Mouse (Mus musculus): Measurements from ENCODE around the gene Gigyf1. TPM values are rescaled to one million over a fixed set of nuclear protein-coding genes. Genes with fewer than 3 reads are reported as not detected.

Gene Gigyf1
- total RNA-seq (2021) = 10 to 100 TPM; 15.2 to 17.5 TPM
- long read RNA-seq, experiment 1, partial matches to known transcripts = 0 of 5 reads
- long read RNA-seq, experiment 1, other reads (novel, unspliced or antisense) = 5 of 5 reads
- long read RNA-seq, experiment 2, partial matches to known transcripts = 0 of 8 reads
- long read RNA-seq, experiment 2, other reads (novel, unspliced or antisense) = 8 of 8 reads

DNA sequence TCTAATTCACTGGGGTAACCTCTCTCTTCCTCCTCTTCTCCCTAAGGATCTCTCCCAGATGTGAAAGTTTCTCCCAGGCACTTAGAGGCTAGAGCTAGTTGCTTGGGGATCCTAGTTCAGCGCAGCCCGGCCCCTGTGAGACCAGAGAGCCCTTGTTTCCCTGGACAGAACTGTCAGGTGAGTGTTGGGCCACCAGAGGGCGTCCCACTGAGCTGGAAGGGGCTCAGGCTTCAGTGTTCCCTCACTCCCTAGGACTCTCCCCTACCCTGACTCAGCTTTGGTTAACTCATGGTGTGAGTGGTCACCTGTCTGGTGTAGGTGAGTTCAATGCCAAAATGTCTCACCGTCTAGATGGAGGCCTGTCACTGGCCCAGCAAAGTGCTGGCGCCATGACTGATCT, at the start of gene Gigyf1:
TSS of gene Gigyf1 (plus strand) at position 113 of the 400 bp plus-strand sequence.
- no peak for DNase-seq

DNA sequence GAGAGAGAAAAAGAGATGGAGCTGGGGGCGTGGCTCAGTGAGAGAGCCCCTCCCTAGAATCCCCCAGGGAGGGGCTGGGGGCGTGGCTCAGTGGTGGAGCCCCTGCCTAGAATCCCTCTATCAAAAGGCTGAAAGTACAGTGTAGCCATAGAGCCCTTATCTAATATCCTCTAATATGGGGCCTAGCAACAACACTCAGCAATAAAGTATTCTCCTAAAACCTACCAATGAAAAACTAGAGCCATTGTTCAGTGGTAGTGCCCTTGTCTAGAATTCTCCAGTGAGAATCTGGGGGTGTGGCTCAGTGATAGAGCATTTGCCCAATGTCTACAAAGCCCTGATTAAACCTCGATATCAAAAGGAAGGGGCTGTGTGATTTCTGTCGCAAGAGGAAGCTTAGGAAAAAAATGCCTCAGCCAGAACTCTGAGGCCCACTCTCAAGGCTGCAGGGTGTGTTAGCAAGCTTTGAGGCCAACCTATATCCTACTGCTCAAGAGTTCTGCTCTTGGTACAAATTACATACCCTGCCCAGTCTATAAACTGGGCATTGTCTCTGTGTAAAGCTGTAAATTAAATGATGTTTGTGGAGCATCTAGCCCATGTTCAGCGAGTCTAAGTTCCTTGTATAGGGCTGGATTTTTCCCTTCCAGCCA, 46.0 kb upstream of the Gigyf1 start:
- no peak for DNase-seq

GRCm38 (mm10) chr5:137474351-137474750, 44.0 kb upstream of the Gigyf1 start:
- no peak for DNase-seq

DNA sequence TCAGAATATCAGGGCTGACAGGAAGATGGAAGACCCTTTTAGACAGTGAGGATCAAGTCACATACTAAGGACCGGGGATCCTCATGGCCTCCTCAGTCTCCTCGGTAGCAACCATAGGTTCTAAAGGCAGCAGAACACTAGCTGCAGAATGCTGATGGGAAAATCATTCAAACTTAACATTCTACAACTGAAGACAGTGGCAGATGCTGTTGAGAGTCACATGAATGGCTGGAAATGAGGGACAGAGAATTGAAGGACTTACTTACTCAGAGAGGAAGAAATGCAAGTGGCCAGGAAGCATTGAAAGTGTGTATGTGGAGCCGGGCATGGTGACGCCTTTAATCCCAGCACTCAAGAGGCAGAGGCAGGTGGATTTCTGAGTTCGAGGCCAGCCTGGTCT, 41.4 kb upstream of the Gigyf1 start, which contains the start of gene Zan:
TSS of gene Zan (minus strand) at position 101 of the 400 bp plus-strand sequence.
- no peak for DNase-seq

- DNase-seq = peak; percentile 40
Measured at GRCm38 (mm10) chr5:137481138-137481537, 37.2 kb upstream of the Gigyf1 start.

DNA sequence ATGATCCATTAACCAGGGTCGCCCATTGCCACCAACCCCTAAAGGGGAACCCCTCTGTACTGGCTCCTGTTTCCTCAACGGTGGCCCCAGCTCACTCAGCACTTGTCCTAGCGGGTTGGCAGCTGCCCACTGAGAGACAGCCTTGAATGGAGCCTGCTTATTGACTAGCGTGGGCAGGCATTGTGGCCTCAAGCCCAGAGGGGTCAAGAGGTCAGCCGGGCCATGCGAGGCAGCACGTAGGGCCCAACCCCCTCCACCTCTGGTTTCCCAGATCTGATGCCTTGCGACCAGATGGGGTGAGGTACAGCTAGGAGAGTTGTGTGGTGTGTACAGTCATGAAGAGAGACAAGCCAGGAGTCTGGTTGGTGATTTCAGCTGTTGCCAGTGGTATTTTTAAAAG, 36.5 kb upstream of the Gigyf1 start:
- DNase-seq = peak; percentile 12

- DNase-seq = no peak
Measured at GRCm38 (mm10) chr5:137485071-137485850, 33.1 kb upstream of the Gigyf1 start.

DNA sequence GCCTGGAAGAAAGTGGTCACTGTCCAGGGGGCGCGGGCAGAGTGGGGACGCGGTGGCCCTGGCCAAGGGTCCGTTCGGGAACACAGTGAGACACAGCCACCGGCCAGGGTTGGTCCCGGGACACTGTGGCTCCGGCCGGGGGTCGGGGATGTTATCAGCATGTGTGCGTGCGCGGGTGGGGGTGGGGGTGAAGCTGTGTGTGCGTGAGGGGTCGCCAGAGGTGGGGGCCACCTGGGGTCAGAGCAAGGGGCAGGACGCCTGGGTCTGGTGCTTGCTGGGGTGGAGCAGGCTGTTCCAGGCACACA, 32.5 kb upstream of the Gigyf1 start:
- no peak for DNase-seq

DNA sequence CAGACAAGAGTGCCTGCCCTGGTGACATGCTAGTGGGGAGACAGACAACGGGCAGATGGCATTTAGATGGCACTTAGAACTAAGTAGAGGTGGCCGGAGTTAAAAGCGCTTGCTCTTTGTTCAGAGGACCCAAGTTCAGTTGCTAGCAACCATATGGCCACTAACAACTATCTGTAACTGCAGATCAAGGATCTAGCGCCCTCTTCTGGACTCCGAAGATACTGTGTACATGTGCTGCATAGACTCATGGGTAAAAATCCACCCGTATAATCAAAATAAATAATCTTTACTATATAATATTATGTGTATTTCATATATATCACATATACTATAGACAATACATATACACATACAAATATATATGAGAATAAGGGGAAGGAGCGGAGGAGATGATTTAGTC, 30.7 kb upstream of the Gigyf1 start:
- no peak for DNase-seq

- DNase-seq = peak; percentile 75
Measured at GRCm38 (mm10) chr5:137491559-137491958, 26.8 kb upstream of the Gigyf1 start.

- peak; percentile 21 for DNase-seq
Measured at GRCm38 (mm10) chr5:137493831-137494230, 24.5 kb upstream of the Gigyf1 start.

- DNase-seq = no peak
Measured at GRCm38 (mm10) chr5:137500186-137500585, 18.2 kb upstream of the Gigyf1 start.

DNA sequence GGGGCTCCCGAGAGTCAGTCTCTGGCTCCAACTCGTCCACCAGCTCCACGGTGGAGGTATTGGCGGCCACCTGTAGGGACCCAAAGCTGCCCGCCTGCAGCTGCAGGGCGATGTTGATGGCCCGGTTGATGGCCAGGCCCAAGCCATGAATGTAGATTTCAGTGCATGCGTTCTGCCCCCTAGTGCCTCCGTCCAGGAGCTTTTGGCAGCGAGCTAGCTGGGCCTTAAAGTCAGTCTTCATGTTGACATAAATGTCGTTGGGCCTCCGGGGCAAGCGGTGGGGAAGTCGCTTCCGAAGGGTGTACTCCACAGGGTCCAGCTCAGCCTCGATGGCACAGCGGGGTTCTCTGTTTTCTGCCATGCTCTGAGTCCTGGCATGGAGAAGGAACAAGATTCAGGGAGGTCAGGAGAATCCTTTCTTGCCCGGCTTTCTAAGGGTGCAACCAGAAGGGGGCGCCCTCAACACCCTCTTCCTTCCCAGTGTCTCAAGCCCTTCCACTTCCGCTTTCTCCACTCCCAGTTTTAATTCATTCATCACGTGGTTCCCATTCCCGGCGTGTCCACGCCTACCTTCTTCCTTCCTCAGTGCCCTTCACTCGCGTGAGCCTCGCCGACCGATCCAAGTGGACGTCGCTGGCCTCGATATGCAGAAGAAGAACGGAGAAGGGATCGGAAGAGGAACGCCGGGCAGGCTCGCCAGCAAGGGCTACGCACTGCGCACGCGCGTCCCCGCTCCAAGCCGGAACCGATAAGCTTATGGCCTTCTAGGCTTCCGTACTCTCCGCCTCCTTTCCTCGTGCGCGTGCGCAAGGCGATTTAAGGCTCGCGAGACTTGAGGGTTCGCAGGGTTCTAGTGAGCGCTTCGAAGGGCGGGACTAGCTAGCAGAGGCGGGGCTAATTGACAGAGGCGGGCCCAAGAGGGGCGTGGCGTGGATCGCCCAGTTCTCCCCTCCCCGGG, 16.4 kb upstream of the Gigyf1 start, which contains the start of gene Pop7:
TSS of gene Pop7 (minus strand) at position 810 of the 958 bp plus-strand sequence.
- peak; percentile 99 for DNase-seq

GRCm38 (mm10) chr5:137502667-137503110, 15.7 kb upstream of the Gigyf1 start:
- no peak for DNase-seq

GRCm38 (mm10) chr5:137504041-137504440, 14.3 kb upstream of the Gigyf1 start:
- no peak for DNase-seq

- DNase-seq = peak; percentile 79
Measured at GRCm38 (mm10) chr5:137510014-137510501, 8.3 kb upstream of the Gigyf1 start.

- DNase-seq = no peak
Measured at GRCm38 (mm10) chr5:137510573-137511390, 7.6 kb upstream of the Gigyf1 start.

- no peak for DNase-seq
Measured at GRCm38 (mm10) chr5:137511706-137512105, 6.6 kb upstream of the Gigyf1 start.

- DNase-seq = no peak
Measured at GRCm38 (mm10) chr5:137512847-137513794, 5.2 kb upstream of the Gigyf1 start.
